Mouse (Mus musculus): ENCODE results near the gene Hddc2.

Hddc2 gene

DNA sequence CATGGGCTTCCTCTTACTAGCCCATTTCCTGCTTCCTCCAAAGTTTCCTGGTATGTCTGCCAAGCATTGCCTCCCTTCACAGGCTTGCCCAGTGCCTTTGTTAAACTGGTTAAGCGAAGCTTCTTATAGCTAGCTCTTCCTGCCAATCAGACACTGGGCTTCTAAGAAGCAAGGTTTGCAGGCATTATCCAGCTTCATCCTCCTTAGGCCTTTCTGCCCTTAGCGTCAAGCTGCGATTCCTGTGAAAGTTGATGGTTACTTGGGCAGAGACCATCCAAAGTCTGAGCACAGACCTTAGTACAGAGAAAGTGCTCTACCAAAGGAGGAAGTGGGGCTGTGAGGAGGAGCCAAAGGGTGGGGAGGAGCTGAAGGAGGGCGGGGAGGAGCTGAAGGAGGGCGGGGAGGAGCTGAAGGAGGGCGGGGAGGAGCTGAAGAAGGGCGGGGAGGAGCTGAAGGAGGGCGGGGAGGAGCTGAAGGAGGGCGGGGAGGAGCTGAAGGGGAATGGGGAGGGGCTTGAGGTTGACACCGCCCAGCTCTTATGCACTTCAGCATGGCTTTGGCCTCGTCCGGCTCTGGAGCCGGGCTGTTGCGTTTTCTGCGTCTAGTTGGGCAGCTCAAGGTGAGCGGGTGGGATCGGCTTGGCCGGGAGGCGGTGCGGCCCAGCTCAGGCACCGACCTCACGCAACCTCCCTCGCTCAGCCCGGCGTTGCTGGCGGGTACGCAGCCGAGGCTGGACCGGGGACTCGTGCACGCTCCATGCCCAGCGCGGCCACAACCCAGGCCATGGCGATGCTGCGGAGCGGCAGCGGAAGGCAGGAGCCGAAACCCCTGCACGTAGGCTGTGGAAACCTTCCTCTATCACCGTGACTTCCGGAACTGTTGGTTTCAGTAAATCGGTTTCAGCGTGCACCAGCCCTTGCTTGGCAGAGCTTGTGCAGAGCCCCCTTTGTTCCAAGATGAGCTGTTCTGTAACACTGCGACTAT, at the start of gene Hddc2:
TSS of gene Hddc2 (plus strand) at position 519 of the 984 bp plus-strand sequence.
- peak; percentile 85 for DNase-seq

DNA sequence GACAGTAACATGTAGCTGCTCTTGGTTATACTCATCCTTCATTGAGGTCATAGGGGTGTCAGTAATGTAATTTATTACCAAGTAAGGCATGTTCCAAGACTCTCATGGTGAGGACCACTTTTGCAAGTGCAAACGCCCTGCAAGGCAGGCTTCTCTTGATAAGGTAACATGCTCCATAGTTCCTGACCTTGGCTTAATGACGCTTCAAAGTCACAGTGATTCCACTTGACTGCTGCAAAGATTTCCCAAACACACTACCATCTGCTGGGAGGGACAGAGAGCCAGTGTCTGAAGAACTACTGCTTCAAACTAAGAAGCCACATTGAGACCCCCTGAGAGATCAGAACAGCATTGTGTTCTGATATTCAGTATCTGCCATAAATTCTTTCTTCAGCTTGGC, 40.4 kb upstream of the Hddc2 start:
- DNase-seq, result no peak

DNA sequence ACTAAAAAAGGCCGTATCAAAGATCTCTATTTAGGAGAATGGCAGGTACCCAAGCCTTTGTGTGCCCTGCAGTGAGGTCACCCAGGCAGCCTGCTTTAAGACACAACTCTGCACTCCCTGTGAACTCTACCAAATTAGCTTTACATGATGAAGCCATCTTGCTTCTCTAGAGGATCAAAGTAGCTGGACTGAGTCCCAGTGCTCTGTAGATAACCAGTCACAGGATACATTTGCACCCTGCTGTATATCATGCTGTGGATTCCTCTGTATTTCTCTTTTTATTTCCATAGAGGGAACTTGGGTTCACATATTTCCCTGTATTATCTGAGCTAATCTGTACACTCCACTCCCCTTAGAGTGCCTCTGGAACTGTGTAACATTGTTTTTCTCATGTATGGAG, 40.0 kb upstream of the Hddc2 start:
- no peak for DNase-seq

DNA sequence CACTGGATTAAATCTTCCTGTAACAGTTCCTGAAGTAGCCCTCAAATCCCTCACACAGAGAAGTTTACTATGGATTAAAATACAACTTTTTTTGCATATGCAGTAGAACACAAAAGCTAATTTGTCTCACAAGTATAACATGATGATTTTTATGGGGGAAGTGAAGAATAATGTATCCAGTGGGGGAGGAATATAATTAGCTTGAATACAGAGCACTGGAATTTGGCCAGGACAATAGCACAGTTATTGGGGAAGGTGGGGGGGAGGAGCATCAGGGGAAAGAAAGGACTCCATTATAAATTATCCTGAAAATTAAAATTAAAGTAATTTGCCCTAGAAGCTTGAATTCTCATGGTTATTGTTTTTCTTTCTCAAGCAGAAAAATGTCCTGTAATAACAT, 25.4 kb upstream of the Hddc2 start:
- no peak for DNase-seq

DNA sequence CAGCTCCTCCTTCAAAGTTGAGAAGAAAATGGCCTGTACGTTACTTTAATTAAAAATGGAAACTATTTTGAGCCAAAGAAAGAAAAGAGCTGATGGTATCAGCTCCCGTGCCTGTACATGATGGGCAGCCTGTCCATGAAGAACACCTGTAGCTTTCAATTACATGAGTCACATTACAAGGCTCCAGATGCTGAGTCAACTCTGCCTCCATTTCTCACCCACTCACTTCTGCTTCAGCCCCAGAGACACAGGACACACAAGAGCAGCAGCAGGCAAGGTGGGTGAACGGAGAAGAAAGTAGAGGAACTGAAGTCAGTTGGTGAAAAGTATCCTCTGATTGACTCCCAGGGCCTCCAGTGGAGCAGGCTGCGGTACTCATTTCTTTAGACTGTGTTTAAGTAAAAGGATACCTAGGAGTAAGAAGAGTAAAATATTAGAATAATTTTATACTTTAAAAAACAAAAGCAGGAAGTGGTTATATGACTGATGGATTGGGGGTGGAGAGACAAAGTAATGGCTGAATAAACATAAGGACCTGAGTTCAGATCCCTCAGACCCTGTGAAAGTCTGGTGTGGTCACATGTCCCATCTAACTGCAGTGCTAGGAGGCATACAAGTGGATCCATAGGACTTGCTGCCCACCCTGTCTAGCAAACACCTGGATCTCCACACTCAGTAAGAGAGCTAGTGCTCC, 24.3 kb upstream of the Hddc2 start:
- DNase-seq, result no peak

DNA sequence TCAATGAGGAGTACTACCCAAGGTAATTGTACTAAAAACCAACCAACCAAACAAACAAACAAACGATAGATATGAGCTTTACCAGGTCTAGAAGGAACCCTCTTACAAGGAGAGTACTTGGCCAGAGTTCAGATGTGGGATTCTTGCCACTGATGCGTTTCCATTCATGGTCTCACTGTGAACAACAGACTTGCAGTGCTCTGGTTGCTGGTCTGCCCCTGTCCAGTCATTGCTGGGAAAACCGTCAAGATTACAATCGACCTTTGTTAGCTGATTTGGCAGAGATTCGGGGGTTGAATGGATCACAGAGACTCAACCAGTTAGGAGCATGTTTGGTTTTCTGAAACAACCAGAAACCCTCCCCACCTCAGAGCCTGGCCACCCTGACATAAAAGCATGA, 17.5 kb upstream of the Hddc2 start:
- no peak for DNase-seq

DNA sequence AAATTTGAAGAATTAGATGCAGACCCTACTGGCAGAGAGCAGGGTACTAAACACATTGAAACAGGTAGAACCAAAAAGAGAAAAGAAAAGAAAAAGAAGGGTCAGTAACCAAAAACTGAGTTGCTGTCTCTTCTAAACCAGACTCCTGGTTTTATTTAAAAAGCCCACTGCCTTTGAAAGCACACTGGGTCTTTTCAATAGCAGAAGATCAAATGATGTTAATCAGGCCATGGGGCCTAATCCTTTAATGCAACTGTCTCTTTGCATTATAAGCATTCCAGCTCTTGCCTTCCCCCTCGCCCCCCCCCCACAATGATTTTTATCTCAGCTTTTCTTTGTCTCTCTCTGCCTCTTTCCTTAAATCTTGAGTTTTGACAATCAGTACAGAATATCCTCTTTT, 16.7 kb upstream of the Hddc2 start:
- no peak for DNase-seq

DNA sequence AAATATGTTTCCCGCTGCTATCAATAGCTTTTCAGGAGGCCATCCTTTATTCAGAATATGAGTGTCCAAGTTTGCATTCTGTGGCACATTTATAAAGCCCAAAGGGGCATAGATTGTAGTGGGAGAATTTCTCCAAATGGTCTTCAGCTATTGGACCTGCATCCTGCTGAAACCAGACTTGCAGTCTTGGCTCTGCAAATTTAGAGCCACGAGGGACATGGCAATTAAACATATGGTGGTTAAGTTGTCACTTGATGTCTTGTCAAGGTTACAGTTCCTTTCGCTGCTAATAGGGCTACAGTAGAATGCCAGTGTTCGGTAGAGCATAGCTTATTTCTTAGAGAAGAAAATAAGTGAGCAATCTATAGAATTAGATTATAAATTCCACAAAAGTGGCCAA, 16.1 kb upstream of the Hddc2 start:
- no peak for DNase-seq

DNA sequence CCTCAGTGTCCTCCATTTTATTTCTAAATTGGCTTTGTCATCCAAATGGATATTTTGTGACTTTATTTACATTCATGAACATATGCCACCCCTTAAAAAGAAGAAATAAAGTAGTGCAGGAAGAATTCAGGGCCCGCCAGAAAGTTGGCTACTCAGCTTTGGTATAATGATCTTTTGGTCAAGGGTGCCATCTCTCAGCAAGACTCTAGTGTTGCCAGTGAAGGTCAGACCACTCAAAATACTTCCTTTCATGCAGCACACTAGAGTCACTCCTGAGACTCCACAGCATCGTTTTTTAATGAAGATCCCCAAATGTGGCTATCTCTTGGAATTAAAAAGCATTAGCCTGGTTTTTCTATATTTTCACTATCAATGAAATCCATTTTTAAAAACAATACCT, 14.9 kb upstream of the Hddc2 start:
- no peak for DNase-seq

DNA sequence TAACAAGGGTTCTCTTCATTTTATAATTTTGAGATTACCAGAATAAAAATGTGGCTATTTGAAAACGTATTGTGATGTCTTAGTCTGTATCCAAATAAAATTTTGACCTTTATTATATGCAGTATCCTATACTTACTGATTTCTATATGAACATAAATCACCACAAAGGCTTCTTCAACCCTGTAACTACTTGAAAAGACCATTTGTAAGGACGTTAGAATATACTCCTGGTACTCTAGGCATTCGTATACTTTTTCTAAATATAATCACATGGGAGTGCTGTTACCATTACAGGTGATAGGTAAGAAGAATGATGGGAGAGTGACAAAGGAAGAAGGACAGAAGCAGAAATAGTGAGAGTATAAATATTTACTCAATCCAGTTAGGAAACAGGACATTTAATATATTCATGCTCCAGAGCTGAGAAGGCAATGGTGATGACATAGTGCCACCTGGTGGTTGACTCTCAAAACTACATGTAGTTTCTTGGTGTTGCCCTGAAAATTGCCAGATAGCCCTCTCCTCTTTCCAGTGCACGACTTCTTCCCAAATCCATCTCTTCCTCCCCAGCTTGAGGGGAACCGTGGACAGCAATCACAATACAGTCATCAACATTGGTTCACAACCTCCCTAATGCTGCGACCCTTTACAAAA, 14.1 kb upstream of the Hddc2 start:
- DNase-seq, result peak; percentile 49

DNA sequence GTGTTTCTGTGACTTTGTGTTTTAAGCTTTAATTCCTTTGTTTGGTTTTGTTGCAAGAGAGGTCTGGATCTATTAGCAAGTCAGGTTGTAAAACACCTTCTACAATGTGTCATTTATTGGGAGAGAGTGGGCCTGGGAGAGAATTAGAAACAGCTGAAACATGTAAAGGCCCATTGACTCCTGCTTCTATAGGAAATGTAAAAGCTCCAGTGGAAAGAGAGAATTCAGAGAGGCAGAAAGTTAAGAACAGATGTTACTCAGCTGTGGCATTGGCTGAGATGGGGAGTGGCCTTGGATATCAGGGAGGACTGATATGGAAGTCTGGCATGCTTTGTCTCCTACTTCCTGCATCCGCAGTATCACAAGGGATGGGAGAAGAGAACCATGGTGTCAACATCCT, 12.9 kb upstream of the Hddc2 start:
- DNase-seq, result no peak

DNA sequence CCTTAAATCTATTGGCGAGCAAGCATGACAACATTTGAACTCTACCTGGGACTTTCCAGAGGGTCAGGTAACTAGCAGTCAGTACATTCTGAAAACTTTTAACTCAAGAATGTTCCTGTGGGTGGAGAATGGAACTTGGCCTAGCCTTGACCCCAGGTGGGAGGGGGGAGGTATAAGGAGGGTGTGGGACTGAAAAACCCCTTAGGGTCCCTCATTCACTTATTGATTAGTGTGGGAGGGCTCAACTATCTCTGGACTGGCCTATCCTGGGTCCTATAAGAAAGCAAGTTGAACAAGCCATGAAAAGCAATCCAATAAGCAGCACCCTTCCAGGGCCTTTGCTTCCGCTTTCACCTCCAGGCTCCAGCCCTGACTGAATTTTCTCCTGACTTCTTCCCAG, 9.7 kb upstream of the Hddc2 start:
- no peak for DNase-seq

DNA sequence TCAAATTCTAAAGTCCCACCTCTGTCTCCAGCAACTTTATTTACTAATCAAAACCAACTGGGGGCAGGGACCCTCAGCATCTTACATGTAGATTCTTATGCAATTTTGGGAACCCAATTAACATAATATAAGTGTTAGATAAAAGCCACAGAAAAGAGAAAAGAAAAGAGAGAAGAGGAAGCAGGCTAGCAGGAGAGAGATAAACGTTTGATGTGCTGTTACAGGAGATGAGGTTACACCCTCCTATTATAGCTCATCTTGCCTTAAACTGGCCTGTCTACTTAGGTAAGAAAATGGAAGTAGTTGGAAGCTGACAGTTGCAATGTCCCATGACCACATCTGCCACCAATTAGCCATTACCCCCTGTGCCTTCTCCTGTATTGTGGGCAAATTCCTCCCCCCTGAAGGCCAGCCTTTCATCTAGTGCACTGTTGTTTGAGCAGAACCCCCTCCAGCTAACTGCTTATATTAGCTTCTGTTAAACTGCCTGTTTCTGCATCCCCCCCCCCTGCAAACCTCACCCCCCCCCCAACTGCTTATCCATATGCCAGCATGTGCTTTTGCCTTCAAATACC, 6.1 kb upstream of the Hddc2 start:
- no peak for DNase-seq

DNA sequence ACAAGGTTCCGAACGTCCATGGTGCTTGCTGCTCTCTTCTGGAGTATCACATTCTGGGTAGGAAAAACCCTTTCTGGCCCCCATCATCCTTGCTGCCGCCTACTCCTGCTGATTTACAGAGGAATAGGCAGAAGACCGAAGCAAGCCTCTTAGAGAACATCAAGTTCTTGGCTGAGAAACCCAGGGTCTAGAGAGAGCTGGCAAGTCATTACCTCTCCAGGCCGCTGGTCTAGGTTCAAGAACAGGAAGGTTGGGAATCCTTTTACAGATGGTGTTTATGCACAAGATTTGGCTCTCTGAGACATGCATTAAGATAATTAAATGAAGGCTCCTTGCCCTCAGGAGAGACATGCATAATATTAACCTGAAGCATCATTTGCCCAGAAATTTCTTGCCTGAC, 5.3 kb downstream of the Hddc2 start:
- DNase-seq, result no peak

DNA sequence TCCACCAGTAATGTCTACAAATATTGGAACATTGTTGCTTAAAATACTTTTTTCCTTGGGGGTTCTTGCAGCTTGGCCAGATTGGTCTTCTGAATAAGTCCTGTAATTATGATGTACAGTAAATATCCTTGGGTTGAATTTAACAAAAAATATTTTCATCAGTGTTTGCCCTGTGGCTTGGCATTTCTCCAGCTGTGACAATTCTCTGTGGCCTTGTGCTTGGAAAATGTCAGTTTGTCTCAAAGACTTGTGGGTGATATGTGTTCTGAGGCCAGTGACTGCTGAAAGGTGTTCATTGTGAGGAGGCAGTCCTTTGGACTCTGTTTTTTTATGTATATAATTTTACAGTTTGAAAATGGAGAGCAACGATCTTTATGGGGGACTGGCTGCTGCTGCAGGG, 16.3 kb downstream of the Hddc2 start:
- no peak for DNase-seq

DNA sequence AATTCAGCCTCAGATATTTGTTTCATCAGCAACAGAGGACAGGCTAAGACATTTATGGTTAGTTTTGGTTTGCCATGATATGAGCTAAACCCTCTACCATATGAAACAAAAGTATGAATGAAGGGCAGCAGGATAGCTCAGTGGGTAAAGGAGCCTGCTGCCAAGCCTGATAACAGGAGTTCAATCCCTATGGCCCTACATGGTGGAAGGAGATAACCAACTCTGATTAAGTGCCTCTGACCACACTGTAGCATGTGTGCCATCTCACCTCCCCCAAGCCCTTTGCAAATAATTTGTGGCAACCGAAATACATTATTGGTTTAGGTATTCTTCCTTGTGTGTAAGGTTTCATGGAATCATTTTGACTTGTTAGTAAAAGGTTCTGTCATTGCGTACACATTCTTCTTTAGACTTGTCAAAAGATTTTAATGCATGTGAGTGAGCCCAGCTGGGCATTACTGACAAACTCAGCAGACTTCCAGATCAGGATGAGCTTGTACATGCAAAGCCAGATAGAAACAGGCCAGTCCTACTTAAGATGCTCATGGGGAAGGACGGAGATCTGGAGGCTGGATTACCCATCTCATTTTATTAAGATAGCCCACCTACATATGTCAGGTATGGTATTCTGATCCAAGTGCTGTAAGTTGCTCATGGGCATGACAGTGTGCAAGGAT, 17.2 kb downstream of the Hddc2 start:
- no peak for DNase-seq

DNA sequence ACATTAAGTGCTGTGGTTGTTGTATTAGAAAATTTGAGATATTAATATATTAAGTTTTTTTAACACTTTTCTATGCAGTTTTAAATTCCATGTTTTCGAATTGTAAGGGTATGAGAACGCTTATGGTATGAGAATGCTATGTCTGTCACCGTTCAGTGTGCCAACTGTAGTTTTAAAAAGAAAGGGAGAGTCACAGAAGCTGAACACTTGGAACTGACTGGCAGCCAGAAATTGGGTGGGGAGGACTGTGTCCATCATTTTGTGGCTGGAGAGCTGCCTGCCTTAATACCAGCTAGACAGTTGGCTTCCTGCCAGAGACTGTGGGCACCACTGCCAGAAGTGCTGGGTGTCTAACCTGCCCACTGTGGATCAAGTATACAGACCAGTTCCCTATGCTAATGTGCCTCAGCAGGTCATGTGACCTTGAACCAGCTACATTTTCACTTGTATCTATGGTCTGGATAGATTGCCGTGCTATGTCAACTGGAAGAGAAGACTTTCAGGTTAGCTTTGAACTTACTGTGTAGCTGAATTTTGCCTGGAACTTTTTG, 18.1 kb downstream of the Hddc2 start:
- no peak for DNase-seq

DNA sequence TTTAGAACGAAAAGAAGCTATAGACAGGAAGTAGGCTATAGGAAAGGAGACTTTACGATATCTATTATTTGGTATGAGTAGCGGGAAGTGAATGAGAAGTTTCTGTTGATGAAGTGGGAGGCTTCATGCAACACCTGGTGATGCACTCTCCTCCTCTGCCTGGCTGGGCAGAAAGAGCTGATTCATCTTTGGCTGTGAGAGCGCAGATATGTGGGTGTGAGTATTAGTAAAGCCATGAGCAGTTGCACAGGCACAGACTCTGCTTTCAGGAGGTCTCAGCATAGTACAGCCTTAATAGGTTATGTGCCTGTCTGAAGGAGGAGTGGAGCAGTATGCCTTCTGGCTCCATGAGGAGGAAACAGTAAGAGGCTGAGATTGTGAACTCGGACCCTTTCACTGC, 23.2 kb downstream of the Hddc2 start:
- no peak for DNase-seq

DNA sequence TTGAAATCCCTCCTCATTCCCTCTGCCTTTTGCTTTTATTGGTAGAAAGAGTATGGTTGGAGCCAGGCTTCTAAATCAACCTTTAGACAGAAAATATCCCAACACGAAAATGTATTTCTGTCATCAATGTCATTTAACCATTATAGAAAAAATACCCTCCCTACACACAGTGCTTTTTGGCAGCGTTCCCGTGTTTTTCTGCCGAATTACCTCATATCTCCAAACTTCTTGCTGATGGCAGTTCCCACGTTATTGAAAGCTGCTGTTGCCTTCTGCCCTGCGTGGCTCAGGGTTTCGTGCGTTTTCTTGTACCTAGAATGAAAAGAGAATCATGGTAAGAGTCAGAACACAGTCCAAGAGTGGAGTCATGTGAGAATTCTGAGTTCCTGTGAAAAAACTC, 33.2 kb downstream of the Hddc2 start:
- no peak for DNase-seq

DNA sequence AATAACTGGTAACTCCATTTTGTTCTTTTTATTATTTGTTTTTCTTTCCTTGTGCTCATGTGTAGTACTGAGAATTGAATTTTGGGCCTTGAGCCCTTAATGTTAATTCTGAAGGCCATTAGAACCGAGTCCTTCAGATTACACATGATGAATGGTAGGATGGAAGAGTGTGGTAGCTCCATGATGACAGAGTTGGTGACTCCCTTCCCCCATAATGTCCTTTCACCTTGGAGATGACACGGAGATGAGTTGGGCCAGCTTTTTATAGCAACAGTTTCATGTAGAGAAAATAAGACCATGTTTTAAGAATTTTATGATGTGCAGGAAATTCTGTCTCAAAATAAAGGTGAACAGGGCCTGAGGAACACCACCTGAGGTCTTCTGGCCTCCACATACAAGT, 37.9 kb downstream of the Hddc2 start:
- no peak for DNase-seq

DNA sequence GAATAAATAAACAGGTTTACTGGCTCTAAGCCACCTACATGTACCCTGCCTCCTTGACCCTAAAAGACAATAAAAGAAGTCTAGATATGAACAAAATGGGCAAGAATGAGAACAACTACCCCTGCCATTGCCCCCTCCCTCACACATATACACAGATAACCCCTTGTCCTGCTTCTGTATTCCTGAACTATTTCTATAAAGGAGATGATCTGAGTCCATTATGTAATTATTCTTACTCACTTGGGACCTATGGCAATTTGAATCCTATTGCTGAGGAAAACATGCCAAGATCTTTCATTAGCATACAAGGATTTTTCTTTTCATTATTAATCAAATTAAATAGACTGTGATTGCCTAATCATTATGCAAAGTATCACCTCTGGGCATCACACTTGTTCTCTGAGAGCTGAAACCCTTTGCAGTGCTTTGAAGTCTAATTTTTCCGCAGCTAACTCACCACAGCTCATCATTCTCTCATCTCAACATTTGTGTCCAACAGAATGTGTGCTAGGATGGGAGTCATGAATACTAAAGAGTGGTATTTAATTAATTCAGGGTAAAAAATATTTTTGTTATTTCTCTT, 39.8 kb downstream of the Hddc2 start:
- DNase-seq, result no peak

DNA sequence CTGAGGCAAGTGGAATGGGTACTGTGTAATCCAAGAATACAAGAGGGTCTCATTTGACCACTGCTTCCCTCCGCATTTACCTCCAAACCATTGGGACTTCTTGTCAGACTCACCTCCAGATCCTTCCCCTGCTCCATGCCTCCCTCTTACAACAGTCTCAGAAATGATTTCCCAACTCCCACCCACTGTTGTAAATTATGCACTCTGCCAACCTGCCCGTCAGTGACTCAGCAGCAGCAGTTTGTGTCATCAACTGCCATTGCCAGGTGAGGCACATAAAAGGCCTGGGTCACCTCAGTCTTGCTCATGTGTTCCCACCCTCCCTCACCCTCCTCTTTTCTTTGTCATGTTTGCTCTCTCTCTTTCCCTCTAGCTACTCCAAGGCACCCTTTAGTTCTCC, 41.0 kb downstream of the Hddc2 start:
- no peak for DNase-seq

Data from thymus, postnatal 4 days (tissue).